Mouse (Mus musculus): ENCODE results near the gene Prrg1. TPM values are rescaled to one million over a fixed set of nuclear protein-coding genes. Genes with fewer than 3 reads are reported as not detected.
A peak's percentile ranks its signal among the peaks of the same experiment; 100 is the strongest.

The Prrg1 gene
- polyA plus RNA-seq (2012; rRNA removed) = 4.2 and 4.3 TPM in 2 replicates

GRCm38 (mm10) chrX:78583202-78584004 lies at the start of gene Prrg1:
TSS of gene Prrg1 (minus strand) at chrX:78583896.
- TF ChIP-seq CTCF (IDR thresholded peaks at IDR 0.05; ENCODE audit: borderline replicate concordance, extremely low read depth, insufficient read depth, insufficient read length) (no peak), POLR2A (IDR thresholded peaks at IDR 0.05; ENCODE audit: borderline replicate concordance, extremely low read depth, insufficient read depth, insufficient read length, poor library complexity, severe bottlenecking) (peak; percentile 5; the same call in 1 of the 2 replicates)
- DNase-seq (ENCODE audit: low read depth) = peak; percentile 93

- no peak for DNase-seq (ENCODE audit: low read depth)
- no peak for TF ChIP-seq POLR2A (IDR thresholded peaks at IDR 0.05; ENCODE audit: borderline replicate concordance, extremely low read depth, insufficient read depth, insufficient read length, poor library complexity, severe bottlenecking)
- no peak for TF ChIP-seq CTCF (IDR thresholded peaks at IDR 0.05; ENCODE audit: borderline replicate concordance, extremely low read depth, insufficient read depth, insufficient read length)
Observed at GRCm38 (mm10) chrX:78605814-78606213, 22.1 kb upstream of the Prrg1 start.

- TF ChIP-seq POLR2A (IDR thresholded peaks at IDR 0.05; ENCODE audit: borderline replicate concordance, extremely low read depth, insufficient read depth, insufficient read length, poor library complexity, severe bottlenecking) = no peak
- TF ChIP-seq CTCF (IDR thresholded peaks at IDR 0.05; ENCODE audit: borderline replicate concordance, extremely low read depth, insufficient read depth, insufficient read length) = no peak
- no peak for DNase-seq (ENCODE audit: low read depth)
Observed at GRCm38 (mm10) chrX:78593138-78593537, 9.4 kb upstream of the Prrg1 start.

GRCm38 (mm10) chrX:78582854-78583201 lies 868 bp downstream of the Prrg1 start:
- peak; percentile 85 for DNase-seq (ENCODE audit: low read depth)
- no peak for TF ChIP-seq CTCF (IDR thresholded peaks at IDR 0.05; ENCODE audit: borderline replicate concordance, extremely low read depth, insufficient read depth, insufficient read length)
- TF ChIP-seq POLR2A (IDR thresholded peaks at IDR 0.05; ENCODE audit: borderline replicate concordance, extremely low read depth, insufficient read depth, insufficient read length, poor library complexity, severe bottlenecking) = no peak

GRCm38 (mm10) chrX:78563451-78563850 lies 20.2 kb downstream of the Prrg1 start:
- TF ChIP-seq POLR2A (IDR thresholded peaks at IDR 0.05; ENCODE audit: borderline replicate concordance, extremely low read depth, insufficient read depth, insufficient read length, poor library complexity, severe bottlenecking) (no peak), CTCF (IDR thresholded peaks at IDR 0.05; ENCODE audit: borderline replicate concordance, extremely low read depth, insufficient read depth, insufficient read length) (no peak)
- DNase-seq (ENCODE audit: low read depth) = no peak

GRCm38 (mm10) chrX:78553399-78553798 lies 30.3 kb downstream of the Prrg1 start:
- no peak for DNase-seq (ENCODE audit: low read depth)
- TF ChIP-seq POLR2A (IDR thresholded peaks at IDR 0.05; ENCODE audit: borderline replicate concordance, extremely low read depth, insufficient read depth, insufficient read length, poor library complexity, severe bottlenecking) (no peak), CTCF (IDR thresholded peaks at IDR 0.05; ENCODE audit: borderline replicate concordance, extremely low read depth, insufficient read depth, insufficient read length) (no peak)

GRCm38 (mm10) chrX:78552704-78553103 lies 31.0 kb downstream of the Prrg1 start:
- TF ChIP-seq CTCF (IDR thresholded peaks at IDR 0.05; ENCODE audit: borderline replicate concordance, extremely low read depth, insufficient read depth, insufficient read length) (no peak), POLR2A (IDR thresholded peaks at IDR 0.05; ENCODE audit: borderline replicate concordance, extremely low read depth, insufficient read depth, insufficient read length, poor library complexity, severe bottlenecking) (no peak)
- DNase-seq (ENCODE audit: low read depth) = no peak

GRCm38 (mm10) chrX:78547696-78548095 lies 36.0 kb downstream of the Prrg1 start:
- TF ChIP-seq POLR2A (IDR thresholded peaks at IDR 0.05; ENCODE audit: borderline replicate concordance, extremely low read depth, insufficient read depth, insufficient read length, poor library complexity, severe bottlenecking) = no peak
- TF ChIP-seq CTCF (IDR thresholded peaks at IDR 0.05; ENCODE audit: borderline replicate concordance, extremely low read depth, insufficient read depth, insufficient read length) = no peak
- peak; percentile 3 for DNase-seq (ENCODE audit: low read depth)

GRCm38 (mm10) chrX:78539734-78540133 lies 44.0 kb downstream of the Prrg1 start:
- TF ChIP-seq CTCF (IDR thresholded peaks at IDR 0.05; ENCODE audit: borderline replicate concordance, extremely low read depth, insufficient read depth, insufficient read length) (peak; percentile 16; the same call in 1 of the 2 replicates), POLR2A (IDR thresholded peaks at IDR 0.05; ENCODE audit: borderline replicate concordance, extremely low read depth, insufficient read depth, insufficient read length, poor library complexity, severe bottlenecking) (no peak)
- DNase-seq (ENCODE audit: low read depth) = no peak

GRCm38 (mm10) chrX:78538632-78539316 lies 44.9 kb downstream of the Prrg1 start:
- TF ChIP-seq CTCF (IDR thresholded peaks at IDR 0.05; ENCODE audit: borderline replicate concordance, extremely low read depth, insufficient read depth, insufficient read length) = no peak
- TF ChIP-seq POLR2A (IDR thresholded peaks at IDR 0.05; ENCODE audit: borderline replicate concordance, extremely low read depth, insufficient read depth, insufficient read length, poor library complexity, severe bottlenecking) = no peak
- no peak for DNase-seq (ENCODE audit: low read depth)

- no peak for DNase-seq (ENCODE audit: low read depth)
- TF ChIP-seq CTCF (IDR thresholded peaks at IDR 0.05; ENCODE audit: borderline replicate concordance, extremely low read depth, insufficient read depth, insufficient read length) (no peak), POLR2A (IDR thresholded peaks at IDR 0.05; ENCODE audit: borderline replicate concordance, extremely low read depth, insufficient read depth, insufficient read length, poor library complexity, severe bottlenecking) (no peak)
Observed at GRCm38 (mm10) chrX:78518301-78518700, 65.4 kb downstream of the Prrg1 start.

Measured in brain, embryonic 14.5 days (tissue).